Mouse (Mus musculus) c-Kit-positive CD71-negative TER-119-negative erythroid progenitor cells, embryonic 14.5 days (primary cell): ENCODE results near the gene Shpk.
A peak's percentile ranks its signal among the peaks of the same experiment; 100 is the strongest.

Experiments used
- DNase-seq: peaks from one replicate; pipeline ENCODE4 v3.0.0-alpha.2; 2013; ENCODE audit warnings: low read depth

Shpk gene

GRCm38 (mm10) chr11:73199230-73199712, at the start of gene Shpk:
TSS of gene Shpk (plus strand) at chr11:73199460.
- DNase-seq: peak; percentile 97

GRCm38 (mm10) chr11:73155071-73155470, 44.2 kb upstream of the Shpk start:
- DNase-seq: no peak

GRCm38 (mm10) chr11:73159957-73160810, 39.1 kb upstream of the Shpk start, which contains the start of gene P2rx5:
TSS of gene P2rx5 (plus strand) at chr11:73160421.
- no peak for DNase-seq

GRCm38 (mm10) chr11:73160811-73161200, 38.5 kb upstream of the Shpk start:
- DNase-seq: no peak

- DNase-seq: no peak
These were observed 37.6 kb upstream of the Shpk start for GRCm38 (mm10) chr11:73161616-73162015.

- no peak for DNase-seq
These were observed 37.0 kb upstream of the Shpk start for GRCm38 (mm10) chr11:73162284-73162683.

GRCm38 (mm10) chr11:73168071-73168470, 31.2 kb upstream of the Shpk start:
- no peak for DNase-seq

GRCm38 (mm10) chr11:73168576-73168975, 30.7 kb upstream of the Shpk start:
- DNase-seq: no peak

- DNase-seq: peak; percentile 60
These were observed 30.0 kb upstream of the Shpk start for GRCm38 (mm10) chr11:73169231-73169630.

- no peak for DNase-seq
These were observed 27.1 kb upstream of the Shpk start for GRCm38 (mm10) chr11:73172186-73172585.

- no peak for DNase-seq
These were observed 23.6 kb upstream of the Shpk start for GRCm38 (mm10) chr11:73175612-73176011.

- DNase-seq: no peak
These were observed 23.1 kb upstream of the Shpk start for GRCm38 (mm10) chr11:73176186-73176585.

- DNase-seq: peak; percentile 94
These were observed 22.4 kb upstream of the Shpk start, which contains the start of the genes Emc6 and Tax1bp3 for GRCm38 (mm10) chr11:73176608-73177508. TSS of gene Emc6 (minus strand) at chr11:73177037. TSS of gene Tax1bp3 (plus strand) at chr11:73177083.

GRCm38 (mm10) chr11:73177509-73177875, 21.8 kb upstream of the Shpk start:
- no peak for DNase-seq

GRCm38 (mm10) chr11:73177895-73178294, 21.4 kb upstream of the Shpk start:
- DNase-seq: no peak

- no peak for DNase-seq
These were observed 13.2 kb upstream of the Shpk start for GRCm38 (mm10) chr11:73185872-73186615.

GRCm38 (mm10) chr11:73187231-73187630, 12.0 kb upstream of the Shpk start:
- no peak for DNase-seq

- DNase-seq: no peak
These were observed 6.2 kb upstream of the Shpk start for GRCm38 (mm10) chr11:73193047-73193446.

GRCm38 (mm10) chr11:73194444-73194843, 4.8 kb upstream of the Shpk start:
- DNase-seq: no peak

- DNase-seq: no peak
These were observed 1.1 kb upstream of the Shpk start for GRCm38 (mm10) chr11:73198190-73198589.

- peak; percentile 74 for DNase-seq
These were observed 544 bp upstream of the Shpk start, which contains the start of gene Ctns for GRCm38 (mm10) chr11:73198603-73199229. TSS of gene Ctns (minus strand) at chr11:73199042.
